Mouse (Mus musculus) spleen, adult 18-20 months (tissue): ENCODE data around the gene Cnksr3.
A peak's percentile ranks its signal among the peaks of the same experiment; 100 is the strongest.

ENCODE experiments used
- DNase-seq, 2 experiments: peaks; one replicate each; pipeline ENCODE4 v3.0.0; 2022; ENCODE audit warnings: mixed read lengths in 2 of 2

The Cnksr3 gene

DNA sequence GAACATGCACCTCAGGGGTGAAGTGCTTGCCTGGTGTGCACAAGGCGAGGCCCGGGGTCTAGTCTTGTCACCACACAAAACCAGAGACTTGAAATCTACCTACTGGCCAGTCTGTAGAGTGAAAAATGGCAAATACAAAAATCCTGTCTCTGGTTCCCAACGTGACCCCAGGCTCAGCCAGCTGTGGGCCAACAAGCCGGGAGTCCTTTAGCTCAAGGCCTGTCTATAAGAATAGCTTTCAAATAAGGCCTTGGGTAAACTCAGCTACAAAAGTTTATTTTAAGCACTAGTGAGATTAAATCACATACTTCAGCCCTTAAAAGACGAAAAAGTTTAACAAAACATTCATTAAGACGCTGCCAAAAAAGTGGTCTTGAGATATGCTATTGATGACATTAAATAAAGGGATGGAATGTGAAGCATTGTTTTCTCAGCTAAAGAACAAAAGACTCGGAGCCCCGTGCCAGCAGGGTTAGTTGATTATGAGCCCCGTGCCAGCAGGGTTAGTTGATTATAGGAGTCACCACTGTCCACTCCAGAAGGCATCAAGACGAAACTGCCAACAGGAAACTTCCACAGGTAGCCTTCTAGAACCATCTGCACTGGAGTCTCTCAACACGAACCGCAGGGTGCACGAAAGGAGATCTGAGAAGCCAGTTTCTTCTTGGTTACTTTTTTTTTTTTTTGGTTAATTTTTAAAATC lies 67.8 kb downstream of the Cnksr3 start:
- DNase-seq: no peak

DNA sequence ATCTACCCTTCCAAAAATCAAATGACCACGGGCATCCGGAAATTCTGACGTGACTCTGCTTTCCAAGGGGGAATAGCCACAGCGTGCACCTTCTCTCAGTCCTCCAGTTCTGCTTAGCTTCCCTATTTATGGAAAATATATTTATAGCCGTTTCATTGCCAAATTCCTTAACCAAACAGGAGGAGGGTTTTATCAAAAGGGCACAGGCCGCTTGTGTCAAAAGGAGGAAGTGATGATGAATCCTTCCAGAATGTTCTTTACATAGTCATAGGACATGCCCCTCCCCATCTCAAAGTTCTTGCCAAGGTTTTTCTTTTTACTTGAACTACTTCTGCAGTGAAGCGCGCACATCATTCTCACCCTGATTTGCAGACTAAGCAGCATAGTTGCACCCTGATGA lies 69.8 kb downstream of the Cnksr3 start:
- no peak for DNase-seq

GRCm38 (mm10) chr10:7140282-7140681 lies 71.8 kb downstream of the Cnksr3 start:
- no peak for DNase-seq

GRCm38 (mm10) chr10:7138049-7138448 lies 74.0 kb downstream of the Cnksr3 start:
- no peak for DNase-seq

DNA sequence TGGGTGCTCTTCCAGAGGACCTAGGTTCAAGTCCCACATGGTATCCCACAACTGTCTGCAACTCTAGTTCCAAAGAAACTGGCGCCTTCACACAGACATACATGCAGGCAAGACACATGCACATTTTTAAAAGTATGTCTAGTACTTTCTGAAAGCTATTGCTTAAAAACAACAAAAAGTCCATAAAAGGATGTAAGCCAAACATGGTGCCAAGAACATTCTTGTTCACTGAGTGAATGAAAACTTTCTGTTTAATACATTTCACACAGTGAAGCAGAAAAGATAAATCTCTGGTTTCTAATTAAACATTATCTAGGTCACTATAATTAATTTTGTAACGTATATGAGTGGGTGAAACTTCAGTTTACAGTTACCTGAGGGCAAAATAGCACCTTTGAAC lies 76.3 kb downstream of the Cnksr3 start:
- no peak for DNase-seq

- DNase-seq: no peak
Observed at GRCm38 (mm10) chr10:7133005-7133404, 79.0 kb downstream of the Cnksr3 start.

- no peak for DNase-seq
Observed at GRCm38 (mm10) chr10:7131441-7131840, 80.6 kb downstream of the Cnksr3 start.

- DNase-seq: no peak
Observed at GRCm38 (mm10) chr10:7127828-7128227, 84.2 kb downstream of the Cnksr3 start.

DNA sequence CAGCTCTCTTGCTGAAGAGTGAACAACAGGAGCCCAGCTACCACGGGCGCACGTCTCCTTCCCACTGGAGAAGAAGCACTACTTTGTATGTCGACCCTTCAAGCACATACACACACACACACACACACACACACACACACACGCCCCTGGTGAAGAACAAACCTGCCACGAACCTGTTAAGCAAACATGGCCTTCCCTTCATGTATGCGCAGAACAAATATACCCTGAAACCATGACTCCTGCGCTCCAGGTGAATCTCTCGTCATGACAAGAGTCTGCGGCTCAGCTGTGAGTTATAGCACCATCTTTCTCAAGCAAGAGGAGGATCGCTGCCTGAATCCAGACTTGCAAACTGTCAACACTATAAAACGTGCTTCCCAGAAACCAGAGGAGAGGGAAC lies 85.2 kb downstream of the Cnksr3 start:
- no peak for DNase-seq

- no peak for DNase-seq
Observed at GRCm38 (mm10) chr10:7126287-7126686, 85.8 kb downstream of the Cnksr3 start.

DNA sequence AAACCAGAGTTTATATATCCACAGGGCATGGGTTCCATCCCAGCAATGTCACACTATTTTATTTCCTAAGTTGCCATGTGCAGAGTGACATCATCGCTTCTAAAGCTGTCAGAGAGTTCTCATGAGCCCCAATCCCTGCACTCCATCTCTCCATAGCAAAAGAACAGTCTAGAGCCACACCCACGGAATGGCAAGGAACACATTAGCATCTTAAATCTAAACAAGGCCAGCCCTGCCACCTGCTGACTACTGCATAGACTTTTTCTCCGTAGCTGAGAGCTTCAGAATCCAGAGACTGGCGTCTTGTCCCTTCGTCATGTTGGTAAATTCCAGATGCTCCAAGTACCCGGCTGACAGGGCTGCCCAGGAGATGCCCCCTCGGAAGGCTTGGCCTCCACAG lies 87.0 kb downstream of the Cnksr3 start:
- no peak for DNase-seq

DNA sequence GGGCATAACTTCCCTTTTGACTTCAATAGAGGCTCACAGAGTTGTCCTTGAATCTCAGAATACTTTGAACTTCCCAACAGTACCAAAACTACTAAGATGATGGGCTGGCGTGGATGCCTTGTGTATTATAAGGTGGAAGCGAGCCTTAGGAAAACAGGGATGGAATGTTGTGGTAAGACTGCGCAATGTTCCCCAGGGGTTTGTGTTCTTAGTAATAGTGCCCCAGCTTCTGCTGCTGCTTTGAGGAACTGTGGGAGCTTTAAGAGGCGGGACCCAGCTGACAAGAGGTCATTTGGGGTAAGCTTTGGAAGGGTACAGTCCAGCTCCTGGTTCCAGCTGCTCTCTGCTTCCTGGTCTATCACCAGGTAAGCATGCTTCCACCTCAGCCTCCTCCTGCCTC lies 89.7 kb downstream of the Cnksr3 start:
- no peak for DNase-seq

DNA sequence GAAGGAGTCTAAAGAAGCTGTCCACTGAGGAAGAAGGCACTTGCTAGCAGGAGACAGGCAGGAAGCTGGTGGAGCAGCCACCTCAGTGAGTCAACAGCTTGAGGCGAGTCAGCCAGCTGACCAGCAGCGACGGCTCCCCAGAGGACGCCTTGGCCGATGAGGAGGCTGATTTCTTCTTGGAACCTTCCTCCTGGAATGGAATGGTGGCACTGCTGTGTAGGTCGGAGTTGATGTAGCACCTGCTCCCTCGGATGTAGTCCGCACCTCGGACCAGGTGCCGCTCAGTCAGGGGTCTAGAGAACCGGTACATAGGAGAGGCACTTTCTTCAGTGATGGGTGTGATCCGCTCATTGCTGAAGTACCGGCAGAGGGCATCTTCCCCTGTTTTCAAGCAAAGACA lies 91.8 kb downstream of the Cnksr3 start:
- DNase-seq: no peak

GRCm38 (mm10) chr10:7118258-7119077 lies 93.6 kb downstream of the Cnksr3 start:
- peak in 1 of 2 experiments; percentile 13 for DNase-seq

DNA sequence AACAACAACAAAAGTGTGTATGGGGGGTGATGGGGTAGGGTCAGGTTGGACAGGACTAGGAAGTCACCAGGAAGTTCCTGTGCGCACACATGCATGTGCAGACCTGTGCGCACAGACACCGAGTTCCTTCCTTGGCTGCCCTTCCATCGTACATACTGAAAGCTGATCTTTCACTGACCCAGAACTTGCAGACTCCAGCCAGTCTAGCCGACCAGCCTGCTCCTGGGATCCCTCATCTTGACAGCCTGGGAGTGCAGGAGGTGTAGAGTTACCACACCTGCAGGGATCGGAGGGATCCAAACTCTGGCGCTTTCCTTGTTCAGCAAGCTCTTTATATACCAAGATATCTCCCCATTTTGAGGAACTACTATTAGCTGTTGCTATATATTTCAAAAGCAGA lies 94.3 kb downstream of the Cnksr3 start:
- no peak for DNase-seq

DNA sequence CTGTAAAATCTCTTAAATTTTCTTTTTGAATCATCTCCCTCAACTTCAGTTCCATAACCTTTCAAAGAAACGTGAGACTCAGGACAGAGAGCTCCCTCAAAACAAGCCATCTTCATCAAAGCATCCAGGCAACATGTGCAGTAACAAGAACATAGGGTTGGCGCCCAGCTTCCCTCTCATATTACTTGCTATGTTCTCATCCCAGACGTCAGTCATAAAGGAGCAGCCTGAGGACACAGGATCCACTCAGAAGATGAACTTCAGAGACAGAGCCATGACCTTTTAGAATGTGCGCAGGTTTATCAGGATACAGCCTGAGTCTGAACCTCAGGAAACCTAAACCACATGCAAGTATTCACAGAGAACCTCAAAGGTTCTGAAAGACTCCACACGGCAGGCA lies 97.2 kb downstream of the Cnksr3 start:
- DNase-seq: no peak

DNA sequence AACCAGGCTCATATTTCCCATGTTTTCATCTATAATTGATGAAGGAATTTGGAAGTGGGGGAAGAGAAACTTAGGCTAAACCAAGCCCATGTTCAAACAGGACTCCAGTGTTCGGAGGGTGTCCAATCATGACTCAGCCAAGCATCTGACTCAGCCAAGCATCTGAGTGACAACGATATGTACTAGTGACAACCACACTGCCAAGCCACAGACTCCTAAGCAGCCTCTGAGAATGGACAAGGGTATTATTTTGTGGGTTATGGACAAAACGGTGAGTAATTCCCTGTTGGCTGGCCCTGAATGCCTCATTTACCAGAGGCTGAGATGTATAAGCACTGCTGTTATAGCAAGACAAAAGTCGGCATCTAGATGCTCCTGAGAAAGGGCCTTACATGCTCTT lies 98.3 kb downstream of the Cnksr3 start:
- no peak for DNase-seq

DNA sequence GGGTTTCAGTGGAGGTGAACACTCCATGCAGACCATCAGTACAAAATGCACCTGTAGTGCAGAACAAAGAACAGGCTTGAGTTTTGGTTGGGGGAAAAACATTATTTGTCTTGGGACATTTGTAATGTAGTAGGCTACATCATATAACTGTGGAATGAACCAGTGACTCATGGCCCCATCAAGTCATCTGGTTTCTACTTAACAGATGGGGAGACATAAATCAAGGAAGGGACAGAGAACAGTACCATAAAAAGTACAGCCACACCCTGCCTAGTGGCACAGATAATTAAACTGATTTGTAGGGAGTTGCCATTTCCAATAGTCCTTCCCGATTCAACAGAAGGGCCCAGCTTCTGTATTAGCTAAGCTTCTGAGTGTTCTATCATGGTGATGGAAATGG lies 98.9 kb downstream of the Cnksr3 start:
- DNase-seq: no peak

DNA sequence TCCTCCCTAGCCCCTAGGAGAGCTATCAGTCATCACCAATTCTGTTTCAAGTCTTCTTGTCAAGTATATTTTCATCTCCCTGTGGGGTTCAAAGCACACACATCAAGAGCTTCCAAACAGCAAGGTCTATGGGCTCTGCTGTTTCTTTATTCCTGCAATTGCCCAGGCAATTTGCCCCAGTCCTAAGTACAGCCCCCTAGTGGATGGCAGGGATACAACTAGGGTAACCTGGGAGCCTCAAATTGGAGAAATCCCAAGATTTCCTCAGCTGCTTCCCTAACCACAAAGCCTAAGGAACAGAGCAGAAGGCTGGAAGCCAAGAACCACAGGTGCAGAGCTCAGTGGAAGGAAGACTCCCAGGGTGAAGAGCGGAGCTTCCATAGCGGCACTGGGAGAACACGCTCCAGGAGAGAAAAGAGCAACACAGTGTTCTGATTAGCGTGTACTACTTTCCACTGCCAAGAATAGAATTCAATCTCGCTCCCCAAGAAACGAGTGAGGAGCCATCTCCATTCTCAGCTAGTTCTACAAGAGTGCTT lies 100.5 kb downstream of the Cnksr3 start:
- DNase-seq: no peak

DNA sequence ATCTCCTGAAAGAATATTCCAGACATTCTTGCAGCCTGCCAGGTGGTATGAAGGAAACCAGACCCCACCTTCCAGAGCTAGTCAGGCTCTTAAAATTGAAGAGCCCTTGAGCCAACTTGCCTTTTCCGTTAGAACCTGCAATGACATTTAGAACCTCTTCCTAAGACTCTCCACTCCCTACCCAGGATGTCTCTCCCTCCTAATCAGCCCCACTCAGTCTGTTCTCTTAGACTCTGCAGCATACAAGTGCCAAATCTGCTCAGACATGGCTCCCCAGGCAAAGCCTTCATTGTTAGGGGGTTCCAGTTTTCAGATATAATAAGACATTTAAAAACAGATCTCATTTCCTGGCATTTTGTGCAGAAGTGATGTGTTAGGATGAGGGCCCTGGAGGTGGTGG lies 108.2 kb downstream of the Cnksr3 start:
- DNase-seq: no peak

DNA sequence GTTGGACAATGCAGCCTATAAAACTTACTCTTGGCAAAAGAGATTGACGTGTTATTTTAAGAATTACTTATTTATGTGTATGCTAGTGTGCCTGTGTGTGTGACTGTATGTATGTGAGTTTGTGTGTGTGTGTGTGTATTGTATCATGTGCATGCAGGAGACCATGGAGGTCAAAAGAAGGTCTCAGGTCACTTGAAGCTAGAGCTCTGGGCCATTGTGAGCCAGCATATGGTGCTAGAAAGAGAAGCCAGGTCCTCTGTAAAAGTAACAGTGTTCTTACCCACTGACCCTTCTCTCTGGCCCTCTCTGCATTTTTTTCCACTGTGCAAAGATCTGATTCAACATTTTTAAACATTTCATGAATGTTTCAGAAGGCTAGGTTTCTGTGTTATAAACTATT lies 134.1 kb downstream of the Cnksr3 start:
- no peak for DNase-seq

GRCm38 (mm10) chr10:7077389-7077808 lies 134.6 kb downstream of the Cnksr3 start:
- DNase-seq: no peak

- no peak for DNase-seq
Observed at GRCm38 (mm10) chr10:7076662-7077211, 135.3 kb downstream of the Cnksr3 start.

DNA sequence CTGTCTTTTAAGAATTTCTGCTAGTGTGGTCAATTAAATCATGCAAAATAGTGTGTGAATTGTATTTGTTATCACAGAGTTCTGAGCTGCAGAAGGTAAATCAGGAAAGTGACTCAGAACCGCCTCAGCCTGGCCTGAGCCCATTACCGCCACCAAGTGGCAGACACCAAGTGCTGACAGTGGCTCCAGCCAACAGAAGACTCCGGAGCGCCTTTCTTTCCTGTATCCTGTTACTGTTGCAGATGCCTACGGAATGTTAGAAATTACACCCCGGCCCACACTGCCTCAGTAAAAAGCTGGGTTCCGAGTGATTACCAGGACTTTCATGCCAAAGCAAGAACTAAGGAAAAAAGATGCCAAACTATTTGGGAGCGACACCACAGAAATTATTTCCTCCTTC lies 135.8 kb downstream of the Cnksr3 start:
- DNase-seq: peak; percentile 32 to 65
